Mouse (Mus musculus): ENCODE measurements around the gene Kif17.
"Not testable (repeated sequence)": the region's sequence is repeated elsewhere in the genome, so short reads cannot be mapped to it uniquely, and the experiment has no call there.

Gene Kif17

DNA sequence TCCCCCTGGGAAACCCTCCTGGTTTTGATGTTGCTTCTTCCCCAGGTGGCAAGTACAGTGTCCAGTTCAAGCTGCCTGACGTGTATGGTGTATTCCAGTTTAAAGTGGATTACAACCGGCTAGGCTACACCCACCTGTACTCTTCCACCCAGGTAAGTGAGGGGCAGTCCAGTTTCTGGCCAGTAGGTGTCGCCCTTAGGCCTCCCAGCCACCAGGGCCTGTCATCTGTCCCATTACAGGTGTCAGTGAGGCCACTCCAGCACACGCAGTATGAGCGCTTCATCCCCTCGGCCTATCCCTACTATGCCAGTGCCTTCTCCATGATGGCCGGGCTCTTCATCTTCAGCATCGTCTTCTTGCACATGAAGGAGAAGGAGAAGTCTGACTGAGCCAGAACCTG lies 61.4 kb downstream of the Kif17 start:
- in situ Hi-C loops (cut with MboI; ENCODE audit: low sequenced_read_pairs), result no loop called here

DNA sequence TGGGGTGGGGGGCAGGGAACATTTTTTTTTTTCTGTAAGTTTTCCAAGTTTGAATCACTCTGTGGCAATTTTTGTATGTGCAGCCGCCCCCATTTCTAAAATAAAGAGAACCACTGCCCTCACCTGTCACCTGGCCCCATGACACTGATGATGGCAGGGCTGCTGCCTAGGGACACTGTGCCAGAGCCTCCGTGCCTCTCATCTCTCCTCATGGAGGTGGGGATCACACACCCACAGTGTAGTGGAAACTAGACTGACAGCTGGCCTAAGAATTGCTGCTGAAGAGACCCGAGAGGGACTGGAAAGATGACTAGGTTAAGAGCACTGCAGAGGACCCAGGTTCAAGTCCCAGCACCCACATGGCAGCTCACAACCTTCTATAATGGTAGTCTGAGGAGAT lies 61.9 kb downstream of the Kif17 start:
- in situ Hi-C loops (cut with MboI; ENCODE audit: low sequenced_read_pairs), result no loop called here

DNA sequence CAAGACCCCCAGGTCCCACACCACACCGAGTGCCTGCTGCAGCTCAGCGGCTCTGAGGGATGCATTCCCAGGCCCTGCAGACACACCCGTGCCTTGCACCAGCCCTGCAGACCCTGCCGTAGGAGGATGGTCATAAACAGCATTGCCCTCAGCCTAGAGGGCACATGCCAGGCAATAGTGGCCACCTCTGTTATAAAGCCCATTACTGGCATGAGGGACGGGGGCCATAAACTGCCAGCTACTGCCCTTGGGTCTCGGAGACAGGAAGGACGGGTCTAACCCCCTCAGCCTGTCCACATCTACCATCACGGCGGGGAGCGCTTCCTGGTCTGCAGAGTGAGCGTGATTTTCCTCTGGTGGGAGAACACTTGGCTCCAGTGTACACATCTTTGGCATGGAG lies 62.8 kb downstream of the Kif17 start:
- in situ Hi-C loops (cut with MboI; ENCODE audit: low sequenced_read_pairs), result no loop called here

DNA sequence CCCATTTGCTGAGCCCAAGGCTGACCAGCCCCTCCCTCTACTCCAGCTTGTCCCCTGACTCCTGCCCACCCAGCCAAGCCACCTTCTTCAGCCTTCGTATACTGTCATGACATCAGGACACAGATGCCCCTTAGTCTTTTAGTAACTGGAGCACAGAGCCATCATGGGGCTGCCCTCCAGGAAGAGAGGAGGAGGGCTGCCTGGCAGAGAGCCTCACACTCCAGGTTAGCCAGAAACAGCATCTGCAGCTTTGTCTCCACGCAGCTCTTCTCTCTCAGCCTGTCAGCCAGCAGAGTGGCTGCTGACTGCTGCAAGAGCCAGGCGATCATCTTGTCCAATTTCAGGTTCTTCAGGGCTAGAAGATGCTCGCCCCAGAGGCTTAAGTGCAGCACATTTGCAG lies 63.6 kb downstream of the Kif17 start:
- in situ Hi-C loops (cut with MboI; ENCODE audit: low sequenced_read_pairs), result no loop called here

DNA sequence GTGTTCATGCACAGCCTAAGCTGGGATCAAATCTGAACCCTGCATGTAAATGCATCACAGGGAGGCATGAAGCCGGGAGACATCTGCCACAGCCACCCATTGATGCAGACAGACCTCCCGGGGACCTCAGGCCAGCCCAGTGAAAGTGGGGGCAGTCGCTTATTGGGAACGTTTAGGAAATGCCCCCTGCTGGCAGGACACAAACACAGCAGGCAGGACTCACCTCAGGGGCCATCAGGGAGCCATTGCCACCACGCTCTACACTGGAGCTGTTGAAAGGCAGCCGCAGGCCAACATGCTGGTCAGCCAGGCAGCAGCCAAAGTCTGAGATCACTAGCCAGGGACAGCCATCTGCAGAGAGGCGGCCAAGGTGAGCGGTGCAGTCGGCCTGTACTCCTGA lies 65.5 kb downstream of the Kif17 start:
- in situ Hi-C loops (cut with MboI; ENCODE audit: low sequenced_read_pairs), result no loop called here

DNA sequence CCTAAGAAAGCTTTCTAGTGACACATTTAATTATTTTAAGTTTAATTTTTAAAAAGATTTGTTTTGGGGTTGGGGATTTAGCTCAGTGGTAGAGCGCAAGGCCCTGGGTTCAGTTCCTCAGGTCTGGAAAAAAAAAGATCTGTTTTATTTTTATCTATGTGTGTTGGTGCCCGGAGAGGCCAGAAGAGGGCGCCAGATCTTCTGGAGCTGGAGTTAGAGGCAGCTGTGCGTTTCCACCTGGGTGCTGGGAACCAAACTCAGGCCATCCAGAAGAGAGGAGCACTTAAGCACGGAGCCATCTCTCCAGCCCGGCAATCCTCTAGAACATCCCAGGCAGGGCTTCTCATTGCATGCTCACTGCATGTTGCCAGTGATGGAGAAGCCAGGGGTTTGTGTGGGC lies 66.1 kb downstream of the Kif17 start:
- in situ Hi-C loops (cut with MboI; ENCODE audit: low sequenced_read_pairs), result no loop called here

DNA sequence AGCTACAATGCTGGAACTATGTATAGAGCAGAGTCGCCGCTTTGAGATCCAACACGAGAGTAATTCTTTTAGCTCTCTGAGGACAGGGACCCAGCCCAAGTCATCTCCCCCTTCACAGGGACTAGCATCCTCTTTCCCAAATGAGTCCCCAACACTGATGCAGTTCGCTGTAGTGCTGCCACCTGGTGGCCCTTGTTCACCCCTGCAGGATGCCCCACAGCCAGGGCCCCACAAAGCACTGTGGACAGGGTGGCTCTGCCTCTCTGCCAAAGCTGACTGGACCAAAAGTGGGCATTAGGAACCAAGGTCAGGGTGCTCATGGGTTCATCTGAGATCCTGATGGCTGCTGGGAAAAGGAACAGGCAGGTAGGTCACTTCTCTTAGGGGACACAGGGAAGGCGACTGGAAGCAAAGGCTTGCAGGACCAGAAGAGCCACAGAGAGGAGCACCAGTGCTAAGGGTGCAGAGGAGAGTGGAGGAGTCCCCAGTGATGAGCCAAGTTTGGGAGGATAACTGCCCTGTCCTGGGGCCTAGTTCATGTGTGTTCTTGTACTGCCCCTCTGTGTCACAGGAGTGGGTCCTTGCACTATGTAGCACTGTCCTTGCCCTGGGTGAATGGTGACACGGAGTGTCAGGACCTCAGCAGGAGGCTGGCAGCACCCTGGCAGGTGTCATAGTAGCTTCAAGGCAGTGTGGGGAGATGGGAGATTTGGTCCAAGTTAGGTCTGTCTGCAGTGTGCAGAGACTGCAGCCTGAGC lies 68.5 kb downstream of the Kif17 start:
- in situ Hi-C loops (cut with MboI; ENCODE audit: low sequenced_read_pairs), result no loop called here

DNA sequence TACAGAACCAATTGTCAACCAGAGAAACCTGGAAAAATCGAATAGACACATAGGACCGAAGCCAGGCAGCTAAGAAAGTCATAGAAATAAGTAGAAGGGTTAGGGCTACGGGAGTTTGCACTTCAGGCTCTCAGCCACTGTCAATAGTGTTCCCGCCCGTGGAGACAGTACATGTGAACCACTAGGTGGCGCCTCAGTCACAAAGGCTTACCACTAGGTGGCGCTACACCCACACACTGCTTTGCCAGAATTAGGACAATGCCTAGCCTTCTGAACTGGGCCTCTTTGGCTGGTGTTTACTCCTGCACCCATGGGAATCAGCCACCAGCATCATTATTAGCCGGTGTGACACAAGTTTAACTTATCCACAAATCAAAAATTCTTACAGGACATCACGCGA lies 69.3 kb downstream of the Kif17 start:
- in situ Hi-C loops (cut with MboI; ENCODE audit: low sequenced_read_pairs), result no loop called here

DNA sequence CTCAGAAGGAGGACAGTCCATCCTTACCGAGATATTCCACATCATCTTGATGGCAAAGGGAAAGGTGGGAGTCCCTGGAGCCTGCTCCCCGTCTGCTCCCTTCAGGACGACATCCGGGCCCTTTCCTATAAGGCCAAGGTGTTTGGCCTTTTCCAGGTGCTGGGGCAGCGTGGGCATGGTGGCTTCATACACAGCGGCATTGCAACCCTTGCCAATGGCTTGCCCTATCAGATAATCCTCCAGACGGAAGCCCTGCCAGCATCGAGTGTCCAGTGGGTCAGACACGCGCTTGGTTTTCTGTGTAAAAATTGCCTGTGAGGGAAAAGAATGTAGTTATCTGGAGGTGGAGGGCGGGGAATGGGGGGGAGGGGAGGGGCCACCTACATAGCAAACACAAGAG lies 70.5 kb downstream of the Kif17 start:
- in situ Hi-C loops (cut with MboI; ENCODE audit: low sequenced_read_pairs), result loop anchor here (5.0 kb wide), 1 partner anchor 107 kb away; no protein-coding TSS in a partner anchor

DNA sequence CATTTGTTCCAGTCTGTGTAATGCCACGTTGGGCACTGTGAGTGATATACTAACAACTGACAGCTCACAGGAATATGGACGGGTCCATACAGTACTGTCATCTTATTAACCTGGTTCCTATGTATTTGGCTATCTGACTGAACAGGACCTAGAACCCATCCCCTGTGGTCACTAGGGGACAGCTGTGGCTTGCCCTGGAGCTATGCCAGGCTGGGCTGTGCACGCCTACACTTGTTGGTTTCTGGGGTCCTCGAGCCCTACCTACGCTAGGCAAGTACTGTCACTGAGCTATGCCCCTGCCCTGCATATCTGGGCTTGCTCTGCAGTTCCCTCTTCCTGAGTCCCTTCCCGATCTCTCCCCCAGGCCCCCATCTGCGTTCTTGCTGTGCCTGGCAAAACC lies 71.3 kb downstream of the Kif17 start:
- in situ Hi-C loops (cut with MboI; ENCODE audit: low sequenced_read_pairs), result loop anchor here (5.0 kb wide), 1 partner anchor 106 kb away; no protein-coding TSS in a partner anchor

DNA sequence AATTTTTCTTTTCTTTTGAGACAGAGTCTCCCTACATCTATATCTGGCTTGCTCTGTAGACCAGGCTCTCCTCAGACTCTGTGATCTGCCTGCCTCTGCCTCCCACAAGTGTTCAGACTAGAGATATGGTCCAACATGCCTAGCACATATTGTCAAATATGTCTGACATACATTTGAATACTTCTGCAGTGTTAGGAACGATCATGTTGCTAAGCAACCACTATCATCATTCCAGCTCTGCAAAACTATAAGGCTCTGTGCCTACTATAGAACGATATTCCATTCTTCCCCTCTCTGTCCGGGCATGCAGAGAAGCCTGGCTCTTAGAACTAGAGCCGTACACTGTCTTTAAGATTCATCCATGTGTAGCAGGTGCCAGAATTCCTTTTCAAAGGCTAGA lies 72.5 kb downstream of the Kif17 start:
- in situ Hi-C loops (cut with MboI; ENCODE audit: low sequenced_read_pairs), result loop anchor here (5.0 kb wide), 1 partner anchor 105 kb away; no protein-coding TSS in a partner anchor

DNA sequence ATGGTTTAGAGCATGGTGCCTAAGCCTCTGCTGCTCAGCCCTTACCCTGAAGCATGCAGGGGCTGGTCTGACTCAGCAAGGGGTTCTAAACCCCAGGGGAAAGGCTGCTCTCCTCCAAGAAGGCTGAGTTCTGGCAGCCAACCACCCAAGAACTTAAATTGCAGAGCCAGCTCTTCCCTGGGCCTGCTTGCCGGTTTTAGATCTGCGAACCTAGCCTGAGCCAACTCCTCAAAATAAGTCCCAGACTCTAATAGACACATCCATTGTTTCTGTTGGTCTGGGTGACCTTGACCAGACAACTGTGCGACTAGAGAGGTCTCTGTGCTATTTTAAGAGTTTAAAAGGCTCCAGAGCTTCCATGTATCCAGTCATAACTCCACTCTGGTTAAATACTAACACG lies 73.5 kb downstream of the Kif17 start:
- in situ Hi-C loops (cut with MboI; ENCODE audit: low sequenced_read_pairs), result loop anchor here (5.0 kb wide), 1 partner anchor 104 kb away; no protein-coding TSS in a partner anchor

DNA sequence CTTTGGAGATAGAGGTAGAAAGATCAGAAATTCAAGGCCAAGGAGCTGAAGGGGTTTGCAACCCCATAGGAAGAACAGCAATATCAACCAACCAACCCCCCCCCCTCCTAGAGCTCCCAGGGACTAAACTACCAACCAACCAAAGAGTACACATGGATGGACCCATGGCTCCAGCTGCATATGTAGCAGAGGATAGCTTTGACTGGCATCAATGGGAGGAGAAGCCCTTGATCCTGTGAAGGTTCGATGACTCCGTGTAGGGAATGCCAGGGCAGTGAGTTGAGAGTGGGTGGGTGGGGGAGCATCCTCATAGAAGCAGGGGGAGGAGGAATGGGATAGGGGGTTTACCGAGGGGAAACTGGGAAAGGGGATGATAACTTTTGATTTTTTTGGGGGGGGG lies 74.2 kb downstream of the Kif17 start:
- in situ Hi-C loops (cut with MboI; ENCODE audit: low sequenced_read_pairs), result loop anchor here (5.0 kb wide), 1 partner anchor 103 kb away; no protein-coding TSS in a partner anchor

DNA sequence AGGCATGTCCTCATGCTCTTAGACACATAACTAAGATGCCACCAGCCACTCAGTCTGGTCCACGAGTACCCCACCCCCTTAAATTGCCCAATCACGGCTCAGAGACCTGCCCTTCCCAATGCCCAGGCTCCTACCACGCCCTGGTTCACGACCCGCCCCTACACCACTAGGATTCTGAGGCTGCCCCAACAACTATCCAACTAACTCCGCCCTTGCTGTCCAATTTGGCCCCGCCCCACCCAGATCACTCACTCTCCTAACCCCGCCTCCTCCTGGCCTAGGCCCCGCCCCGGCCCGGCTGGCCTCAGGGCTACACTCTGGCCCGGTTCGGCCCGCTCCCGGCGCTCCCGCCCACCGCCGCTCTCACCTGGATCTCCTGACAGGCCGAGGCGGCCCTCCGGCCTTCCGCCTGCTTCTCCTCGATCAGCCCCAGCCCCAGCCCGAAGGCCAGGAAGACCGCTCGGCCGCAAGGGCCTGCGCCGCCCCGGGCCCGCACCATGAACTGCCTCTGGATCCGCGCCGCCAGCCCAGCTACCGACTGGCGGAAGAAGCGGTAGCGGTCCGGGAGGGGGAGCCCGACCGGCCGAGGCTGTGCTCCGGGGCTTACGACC lies 75.3 kb downstream of the Kif17 start:
- in situ Hi-C loops (cut with MboI; ENCODE audit: low sequenced_read_pairs), result no loop called here

DNA sequence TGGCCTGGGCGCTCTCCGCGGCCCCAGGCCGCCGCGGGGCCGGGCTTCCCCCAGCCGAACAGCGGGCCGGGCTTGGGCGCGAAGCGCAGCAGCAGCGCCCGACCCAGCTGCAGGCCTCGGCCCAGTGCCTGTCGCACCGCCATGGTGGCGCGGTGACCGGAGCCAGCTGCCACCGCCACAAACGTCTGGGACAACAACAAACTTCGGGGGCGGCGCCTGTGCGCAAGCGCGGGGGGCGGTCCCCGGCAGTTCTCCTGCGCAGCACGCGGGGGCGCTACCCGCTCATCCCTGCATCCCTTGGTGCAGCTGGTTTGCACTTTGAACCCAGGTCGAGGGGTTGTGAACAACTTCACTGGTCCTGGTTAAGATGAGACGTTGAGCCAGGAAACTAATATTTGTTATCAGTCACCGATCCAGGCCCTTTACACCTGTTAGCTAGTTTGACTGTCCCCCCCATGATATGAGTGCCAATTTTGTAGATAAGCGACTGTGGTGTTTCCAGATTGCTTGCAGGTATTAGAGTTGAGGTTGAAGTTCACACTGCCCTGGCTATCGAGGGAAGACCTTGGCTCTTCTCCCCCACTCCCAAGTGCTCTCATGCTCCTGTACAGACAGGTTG lies 76.0 kb downstream of the Kif17 start, which contains the start of gene Pink1:
Gene Pink1 (minus strand): TSS at position 231 of the 619 bp plus-strand sequence.
- in situ Hi-C loops (cut with MboI; ENCODE audit: low sequenced_read_pairs), result no loop called here

DNA sequence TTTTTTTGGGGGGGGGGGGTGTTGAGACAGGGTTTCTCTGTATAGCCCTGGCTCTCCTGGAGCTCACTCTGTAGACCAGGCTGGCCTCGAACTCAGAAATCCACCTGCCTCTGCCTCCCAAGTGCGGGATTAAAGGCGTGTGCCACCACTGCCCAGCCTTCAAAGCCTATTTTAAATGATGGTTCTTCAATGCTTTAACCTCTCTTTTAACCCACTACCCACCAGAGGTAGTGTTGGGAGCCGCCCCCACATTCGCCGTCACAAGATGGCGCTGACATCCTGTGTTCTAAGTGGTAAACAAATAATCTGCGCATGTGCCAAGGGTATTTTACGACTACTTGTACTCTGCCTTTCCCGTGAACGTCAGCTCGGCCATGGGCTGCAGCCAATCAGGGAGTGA lies 76.9 kb downstream of the Kif17 start:
- in situ Hi-C loops (cut with MboI; ENCODE audit: low sequenced_read_pairs), result not testable (repeated sequence)

DNA sequence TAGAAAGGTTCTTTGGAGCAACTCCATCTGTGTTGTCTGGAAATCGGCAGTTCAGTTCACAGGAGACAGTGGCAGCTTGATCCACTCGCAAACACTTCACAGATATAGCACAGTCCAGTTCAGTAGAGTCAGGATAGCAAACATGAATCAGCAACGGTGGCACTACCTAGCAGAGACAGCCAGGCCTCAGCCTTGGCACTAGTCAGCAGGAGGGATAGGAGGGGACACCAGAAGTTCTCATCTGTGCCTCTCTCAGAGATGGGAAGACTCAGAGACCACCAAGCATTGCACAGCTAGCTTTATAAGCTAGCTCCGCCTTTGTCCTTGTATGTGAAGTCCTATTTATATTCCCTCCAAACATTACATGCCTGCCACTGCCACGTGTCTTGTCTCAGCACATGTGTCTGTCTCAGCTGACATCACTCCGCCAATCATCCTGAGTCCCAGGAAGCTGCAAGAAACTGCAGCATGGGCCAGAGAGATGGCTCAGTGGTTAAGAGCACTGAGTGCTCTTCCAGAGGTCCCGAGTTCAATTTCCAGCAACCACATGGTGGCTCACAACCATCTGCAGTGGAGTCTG lies 77.7 kb downstream of the Kif17 start:
- in situ Hi-C loops (cut with MboI; ENCODE audit: low sequenced_read_pairs), result no loop called here

DNA sequence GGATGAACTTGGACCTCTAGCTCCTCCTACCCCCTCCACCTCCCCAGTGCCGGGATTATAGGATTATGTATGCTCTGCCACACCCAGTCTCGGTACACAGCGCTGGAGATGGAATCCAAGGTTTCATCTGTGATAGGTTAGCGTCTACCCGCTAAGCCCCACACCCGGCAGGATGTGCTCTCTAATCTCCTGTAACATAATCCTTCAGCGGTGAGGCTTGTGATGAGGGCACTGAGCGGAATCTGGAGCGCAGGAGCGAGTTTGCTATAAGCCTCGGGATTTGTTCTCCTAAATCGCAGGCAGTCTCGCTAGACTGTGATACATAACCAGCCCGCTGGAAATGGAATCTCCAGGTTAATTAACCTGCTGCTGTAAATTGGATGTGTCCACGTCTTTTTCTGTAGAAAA lies 80.0 kb downstream of the Kif17 start:
- in situ Hi-C loops (cut with MboI; ENCODE audit: low sequenced_read_pairs), result no loop called here

DNA sequence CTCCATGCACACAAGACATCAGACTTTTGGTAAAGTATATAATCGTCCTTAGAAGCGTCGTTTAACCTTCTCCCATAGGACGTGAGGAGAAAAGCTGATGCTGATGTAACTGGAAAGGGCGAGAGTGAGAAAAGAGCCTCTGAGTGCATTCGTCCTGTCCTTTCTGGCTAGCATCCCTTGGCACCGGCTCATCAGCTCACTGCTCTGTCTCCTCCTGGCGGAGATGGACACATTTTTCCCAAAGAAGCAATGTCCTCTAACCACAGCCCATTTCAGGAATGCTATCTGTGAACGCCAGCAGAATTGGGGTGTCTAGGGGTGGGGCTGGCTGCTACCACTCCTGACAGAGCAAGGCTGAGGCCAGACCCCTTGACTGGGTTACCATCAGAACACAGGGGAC lies 81.4 kb downstream of the Kif17 start:
- in situ Hi-C loops (cut with MboI; ENCODE audit: low sequenced_read_pairs), result no loop called here

DNA sequence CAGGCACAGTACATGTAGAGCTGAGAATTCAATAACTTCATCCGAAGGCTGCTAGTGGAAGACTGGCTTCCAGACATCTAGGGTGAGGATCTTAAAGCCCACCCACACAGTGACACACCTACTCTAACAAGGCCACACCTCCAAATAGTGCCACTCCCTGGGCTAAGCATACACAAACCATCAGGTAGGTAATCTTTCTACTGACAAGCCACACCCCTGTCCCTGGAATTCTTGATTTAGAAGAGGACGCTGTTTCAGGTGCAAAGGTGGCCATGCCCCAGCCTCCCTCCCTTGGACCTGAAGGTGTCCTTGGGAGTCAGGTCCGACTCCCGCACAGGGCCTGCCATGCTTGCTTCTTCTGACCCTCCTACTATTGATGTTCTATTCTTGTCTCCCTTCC lies 82.9 kb downstream of the Kif17 start:
- in situ Hi-C loops (cut with MboI; ENCODE audit: low sequenced_read_pairs), result no loop called here

DNA sequence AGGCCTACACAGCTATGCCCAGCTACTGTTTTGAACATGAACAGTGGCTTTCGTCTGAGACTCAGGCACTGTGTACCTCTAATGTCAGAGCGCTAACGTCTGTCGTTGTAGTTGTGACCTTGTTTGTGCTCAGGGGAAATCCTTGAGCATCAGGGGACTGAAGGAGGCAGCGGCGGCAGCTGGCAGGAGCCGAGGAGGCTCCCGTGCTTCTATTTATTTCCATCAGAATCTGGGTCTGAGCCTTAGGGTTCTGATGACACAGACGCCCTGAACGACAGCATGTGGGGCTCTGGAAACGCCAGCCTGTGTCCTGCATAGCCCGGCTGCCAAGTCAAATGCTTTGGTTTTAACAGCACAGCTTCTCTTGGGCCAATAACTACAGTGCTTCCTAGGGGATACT lies 84.8 kb downstream of the Kif17 start:
- in situ Hi-C loops (cut with MboI; ENCODE audit: low sequenced_read_pairs), result no loop called here

DNA sequence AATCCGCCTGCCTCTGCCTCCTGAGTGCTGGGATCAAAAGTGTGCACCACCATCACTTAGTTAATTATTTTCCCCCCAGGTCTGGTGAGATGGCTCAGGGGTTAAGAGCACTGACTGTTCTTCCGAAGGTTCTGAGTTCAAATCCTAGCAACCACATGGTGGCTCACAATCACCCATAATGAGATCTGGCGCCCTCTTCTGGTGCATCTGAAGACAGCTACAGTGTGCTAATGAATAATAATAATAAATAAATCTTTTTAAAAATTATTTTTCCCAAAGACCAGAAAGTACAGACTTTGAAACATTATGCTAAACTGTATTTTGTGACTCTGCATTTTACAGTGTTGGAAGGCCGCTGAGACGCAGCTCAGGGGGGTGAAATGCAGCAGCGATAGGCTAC lies 85.4 kb downstream of the Kif17 start:
- in situ Hi-C loops (cut with MboI; ENCODE audit: low sequenced_read_pairs), result no loop called here
